Mouse (Mus musculus) regulatory T cell (primary cell): ENCODE measurements around the gene Evi5.

Experiments
- in situ Hi-C: fragments of 300-600 bp; cut with MboI, MseI; formaldehyde crosslinking; loops from one replicate; pipeline ENCODE4 v1.15.1; 2025; ENCODE audit warnings: high pct_unique_total_duplicates

Gene Evi5

GRCm38 (mm10) chr5:107754740-107755139 is 120.2 kb downstream of the Evi5 start:
- in situ Hi-C loops: no loop called here

DNA sequence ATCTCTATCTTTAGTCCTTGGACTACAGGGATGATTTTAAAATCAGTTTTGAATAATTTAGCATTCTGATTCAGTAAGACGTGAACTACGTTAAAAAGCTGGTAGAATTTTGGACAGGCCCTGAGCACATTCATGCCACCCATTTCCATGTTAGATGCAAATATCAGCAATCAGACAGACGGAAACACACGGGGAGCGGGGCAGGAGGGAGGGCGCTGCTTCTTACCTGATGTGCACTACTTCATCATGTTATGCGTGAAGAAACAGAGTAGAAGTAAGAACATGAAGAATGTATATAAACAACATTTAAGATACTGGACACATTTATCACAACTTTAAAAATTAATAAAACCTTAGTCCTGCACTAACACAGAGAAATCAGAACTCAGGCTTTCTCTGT is 121.3 kb downstream of the Evi5 start:
- in situ Hi-C loops: no loop called here

- in situ Hi-C loops: no loop called here
Measured at GRCm38 (mm10) chr5:107749229-107749916, 125.5 kb downstream of the Evi5 start.

DNA sequence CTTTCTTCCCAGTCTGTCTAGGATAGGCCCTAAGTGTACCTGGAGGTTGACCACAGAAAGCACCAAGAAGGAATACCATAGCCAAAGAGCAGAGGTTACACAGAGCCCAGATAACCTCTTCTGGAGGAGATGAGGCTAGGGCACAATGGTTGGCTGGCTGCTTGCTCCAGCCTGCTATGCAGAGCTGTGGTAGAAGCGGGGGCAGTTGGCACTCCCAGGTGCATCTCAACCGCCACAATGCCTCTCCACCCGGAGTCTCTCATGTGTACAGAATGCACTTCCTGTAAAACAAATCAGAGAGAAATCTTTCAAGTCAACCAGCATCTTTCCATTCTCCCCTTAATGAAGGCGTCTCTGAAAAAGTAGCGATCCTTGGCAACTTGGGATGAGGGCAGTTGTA is 135.9 kb downstream of the Evi5 start:
- in situ Hi-C loops: no loop called here

DNA sequence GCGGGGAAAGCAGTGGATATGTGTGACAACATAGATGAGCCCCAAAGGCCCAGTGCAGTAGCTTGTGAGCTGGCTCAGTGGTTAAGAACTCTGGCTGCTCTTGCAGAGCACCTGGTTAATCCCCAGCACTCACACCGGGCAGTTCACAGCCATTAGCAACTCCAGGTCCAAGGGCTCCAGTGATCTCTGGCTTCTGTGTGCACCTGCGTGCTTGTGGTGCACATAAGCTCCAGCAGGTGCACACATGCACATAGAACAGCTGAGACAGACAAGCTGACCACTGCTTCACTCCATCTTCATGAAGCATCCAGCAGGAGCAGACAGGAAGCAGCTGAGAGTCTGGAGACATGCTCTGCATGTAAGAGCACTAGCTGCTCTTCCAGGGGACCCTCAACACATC is 136.6 kb downstream of the Evi5 start:
- in situ Hi-C loops: no loop called here

DNA sequence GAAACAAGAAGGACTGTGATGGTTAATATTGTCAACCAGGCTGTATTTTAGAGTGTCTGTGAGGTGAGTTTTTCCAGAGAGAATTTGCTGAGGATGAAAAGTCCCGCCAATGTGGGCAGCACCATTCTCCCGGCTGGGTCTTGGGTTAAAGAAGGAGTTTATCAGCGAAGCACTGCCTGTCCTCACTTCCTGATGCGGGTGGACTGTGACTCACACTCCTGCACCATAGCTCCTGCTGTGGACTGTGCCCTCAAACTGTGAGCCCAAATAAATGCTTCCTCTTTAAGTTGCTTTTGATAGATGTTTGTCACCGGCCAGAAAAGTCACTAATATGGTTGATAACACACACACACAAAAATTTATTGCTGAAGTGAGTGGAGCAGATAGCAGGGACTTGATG is 138.7 kb downstream of the Evi5 start:
- in situ Hi-C loops: no loop called here

- in situ Hi-C loops: no loop called here
Measured at GRCm38 (mm10) chr5:107731844-107732243, 143.1 kb downstream of the Evi5 start.

DNA sequence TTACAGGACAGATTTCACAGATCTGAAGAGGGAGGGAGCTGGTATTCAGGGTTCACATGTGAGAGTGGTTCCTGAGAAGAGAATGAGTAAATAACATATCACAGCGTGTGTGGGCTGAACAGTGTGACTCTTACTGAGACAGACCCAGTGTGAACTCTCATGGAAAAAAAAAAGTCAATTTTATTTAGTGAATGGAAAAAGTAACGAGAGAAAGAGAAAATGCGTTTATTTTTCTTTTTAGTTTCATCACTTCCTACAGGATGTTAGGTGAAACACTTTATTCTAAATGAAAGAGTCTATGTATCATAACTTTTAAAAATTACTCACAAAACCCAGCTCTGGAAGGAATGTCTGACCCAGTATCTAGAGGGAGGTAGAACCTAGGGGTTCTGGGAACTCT is 143.5 kb downstream of the Evi5 start:
- in situ Hi-C loops: no loop called here

GRCm38 (mm10) chr5:107727007-107727402 is 147.9 kb downstream of the Evi5 start:
- in situ Hi-C loops: no loop called here

DNA sequence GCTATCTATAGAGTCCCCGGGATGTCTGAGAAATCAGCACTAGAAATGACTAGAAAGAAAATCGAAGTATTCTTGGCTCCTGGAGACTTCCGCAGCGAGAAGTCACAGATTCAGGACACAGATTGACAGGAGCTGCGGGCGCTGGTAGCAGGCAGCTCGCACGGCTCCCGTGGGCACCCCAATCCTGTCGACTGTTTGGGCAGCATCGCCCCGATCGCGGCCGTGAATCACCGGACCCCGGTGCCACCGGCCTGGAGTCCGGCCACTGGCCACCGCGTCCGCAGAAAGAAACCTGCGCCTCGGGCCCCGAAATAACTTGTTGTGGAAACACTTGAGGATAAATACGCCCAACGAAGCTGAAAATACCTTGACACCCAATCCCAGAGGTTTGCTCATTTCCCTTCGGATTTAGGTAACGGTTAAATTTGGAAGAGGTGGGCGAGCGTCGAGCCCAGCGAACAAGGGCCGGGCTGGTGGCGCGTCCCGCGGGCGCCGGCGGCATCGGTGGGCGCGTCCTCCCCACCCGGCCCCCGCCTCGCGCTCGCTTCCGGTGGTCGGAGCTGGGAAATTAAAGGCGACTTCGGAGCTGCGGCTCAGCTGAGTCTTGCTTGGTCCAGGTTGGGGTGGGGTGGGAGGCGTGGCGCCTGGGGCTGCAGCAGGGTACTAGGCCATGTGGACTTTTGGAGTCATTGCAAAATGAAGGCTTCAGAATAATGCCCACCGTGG is 148.5 kb downstream of the Evi5 start:
- in situ Hi-C loops: no loop called here

- in situ Hi-C loops: no loop called here
Measured at GRCm38 (mm10) chr5:107725435-107726261, 149.3 kb downstream of the Evi5 start, which contains the start of gene Gfi1. TSS of gene Gfi1 (minus strand) at chr5:107726036.

- in situ Hi-C loops: loop anchor here (5.0 kb wide), 1 partner anchor 118 kb away; no protein-coding TSS in a partner anchor
Measured at GRCm38 (mm10) chr5:107724661-107725434, 150.1 kb downstream of the Evi5 start.

GRCm38 (mm10) chr5:107723541-107724511 is 151.1 kb downstream of the Evi5 start:
- in situ Hi-C loops: loop anchor here (5.0 kb wide), 1 partner anchor 117 kb away; no protein-coding TSS in a partner anchor

GRCm38 (mm10) chr5:107722661-107723532 is 152.0 kb downstream of the Evi5 start:
- in situ Hi-C loops: loop anchor here (5.0 kb wide), 1 partner anchor 116 kb away; no protein-coding TSS in a partner anchor

- in situ Hi-C loops: loop anchor here (5.0 kb wide), 1 partner anchor 114 kb away; no protein-coding TSS in a partner anchor
Measured at GRCm38 (mm10) chr5:107721638-107722011, 153.3 kb downstream of the Evi5 start.

GRCm38 (mm10) chr5:107720991-107721637 is 153.8 kb downstream of the Evi5 start:
- in situ Hi-C loops: loop anchor here (5.0 kb wide), 1 partner anchor 114 kb away; no protein-coding TSS in a partner anchor

DNA sequence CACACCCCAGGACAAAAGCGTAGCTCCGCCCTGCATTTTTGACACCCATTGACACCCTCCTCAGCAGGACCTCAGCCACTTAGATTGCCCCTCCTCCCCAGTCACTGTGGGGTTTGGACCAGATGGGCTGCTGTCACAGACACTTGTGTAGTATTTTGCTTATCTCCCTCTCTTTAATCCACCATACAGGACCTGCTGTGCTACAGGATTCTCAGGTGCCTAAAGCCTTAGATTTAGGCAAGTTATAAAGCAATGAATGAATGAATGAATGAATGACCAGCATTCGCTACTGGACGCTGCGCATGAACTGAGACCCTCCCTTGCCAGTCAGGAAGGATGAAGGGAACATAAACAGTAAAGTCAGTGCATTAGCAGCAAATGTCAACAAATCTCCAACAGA is 154.4 kb downstream of the Evi5 start:
- in situ Hi-C loops: loop anchor here (5.0 kb wide), 1 partner anchor 113 kb away; no protein-coding TSS in a partner anchor

DNA sequence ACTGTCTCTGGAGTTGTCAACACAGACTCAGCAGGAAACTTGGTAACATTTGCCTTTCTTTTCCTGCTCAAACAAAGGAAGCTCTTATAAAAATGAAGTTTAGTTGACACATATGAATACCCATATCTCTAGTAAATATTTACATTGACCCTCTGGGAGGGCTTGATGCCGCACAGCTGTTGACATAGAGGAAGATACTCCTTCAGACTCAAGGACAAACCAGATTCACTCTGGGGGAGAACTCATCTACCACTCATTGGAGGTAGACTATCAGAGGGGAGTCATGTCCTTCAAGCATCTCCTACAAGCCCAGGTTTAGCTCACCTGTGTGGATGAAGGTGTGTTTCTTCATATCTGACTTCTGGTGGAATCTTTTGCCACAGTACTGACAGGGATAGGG is 155.1 kb downstream of the Evi5 start:
- in situ Hi-C loops: loop anchor here (5.0 kb wide), 1 partner anchor 112 kb away; no protein-coding TSS in a partner anchor
